Mouse (Mus musculus) brain, embryonic 18.5 days (tissue): Measurements from ENCODE around the gene Nt5c2.

Source experiments
- DNase-seq: peaks from one replicate; pipeline ENCODE4 v3.0.0-alpha.2; 2012; ENCODE audit warnings: low read depth, low spot score

Nt5c2 gene

DNA sequence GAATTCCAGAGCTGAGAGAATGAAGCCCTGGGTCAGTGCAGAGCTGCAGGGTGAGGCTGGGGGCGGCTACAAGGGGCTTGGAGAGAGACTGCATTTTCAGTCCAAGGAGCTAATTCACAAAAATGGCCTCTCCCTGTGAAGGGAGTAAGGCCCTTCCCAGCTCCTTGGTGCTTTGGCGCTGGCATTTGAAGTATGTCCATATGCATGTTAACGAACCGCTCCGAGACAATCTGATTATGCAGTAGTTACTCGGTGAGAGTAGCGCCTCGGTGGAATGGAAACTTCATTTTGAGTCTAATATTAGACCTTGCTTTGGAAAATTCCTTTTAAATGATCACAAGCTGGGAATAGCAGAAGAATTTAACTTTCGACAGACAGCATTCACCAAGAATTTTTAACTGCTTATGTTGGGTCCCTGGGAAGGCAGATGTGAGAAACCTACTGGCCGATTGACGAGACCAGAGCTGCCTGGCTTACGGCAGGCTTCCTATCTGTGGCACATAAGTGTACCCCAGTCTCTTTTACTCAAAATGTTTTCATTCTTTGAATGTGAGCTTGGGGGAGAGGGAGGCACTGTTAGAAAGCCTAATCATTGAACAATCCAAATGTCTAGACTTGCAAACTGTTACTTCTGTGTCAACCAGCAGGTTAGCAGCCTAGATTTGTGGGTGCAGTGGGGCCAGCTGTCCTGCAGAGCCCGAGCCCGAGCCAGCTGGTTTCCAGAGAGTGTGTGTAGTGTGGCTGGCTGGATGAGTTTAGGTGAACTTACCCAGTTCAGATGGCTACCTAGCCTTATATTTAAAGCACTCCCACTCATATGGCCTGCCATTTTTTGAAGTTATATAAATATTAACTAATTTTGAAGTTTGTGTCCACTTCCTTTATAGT is 166.3 kb downstream of the Nt5c2 start:
- no peak for DNase-seq

- no peak for DNase-seq
Measured at GRCm38 (mm10) chr19:46846459-46846858, 168.5 kb downstream of the Nt5c2 start.

DNA sequence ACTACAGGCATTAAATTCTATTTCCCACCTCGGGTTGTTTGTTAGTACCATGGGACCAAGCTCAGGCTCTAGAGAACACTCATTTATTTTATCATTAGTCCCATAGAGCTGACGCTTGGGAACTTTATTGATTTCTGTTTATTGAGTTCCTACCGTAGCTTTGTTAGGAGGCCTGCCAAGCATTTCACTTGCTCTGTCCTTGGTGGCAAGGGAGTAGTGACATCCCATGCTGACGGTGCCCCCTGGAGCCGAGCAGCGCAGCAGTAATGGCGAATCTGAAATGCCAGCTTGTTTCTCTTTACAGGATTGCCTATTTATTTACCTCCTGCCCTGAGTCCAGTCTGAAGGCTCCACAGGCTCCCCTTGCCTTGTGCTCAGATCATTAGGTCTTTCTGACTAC is 168.9 kb downstream of the Nt5c2 start:
- DNase-seq: no peak

GRCm38 (mm10) chr19:46843030-46843429 is 171.9 kb downstream of the Nt5c2 start:
- no peak for DNase-seq

GRCm38 (mm10) chr19:46841016-46841415 is 173.9 kb downstream of the Nt5c2 start:
- no peak for DNase-seq

DNA sequence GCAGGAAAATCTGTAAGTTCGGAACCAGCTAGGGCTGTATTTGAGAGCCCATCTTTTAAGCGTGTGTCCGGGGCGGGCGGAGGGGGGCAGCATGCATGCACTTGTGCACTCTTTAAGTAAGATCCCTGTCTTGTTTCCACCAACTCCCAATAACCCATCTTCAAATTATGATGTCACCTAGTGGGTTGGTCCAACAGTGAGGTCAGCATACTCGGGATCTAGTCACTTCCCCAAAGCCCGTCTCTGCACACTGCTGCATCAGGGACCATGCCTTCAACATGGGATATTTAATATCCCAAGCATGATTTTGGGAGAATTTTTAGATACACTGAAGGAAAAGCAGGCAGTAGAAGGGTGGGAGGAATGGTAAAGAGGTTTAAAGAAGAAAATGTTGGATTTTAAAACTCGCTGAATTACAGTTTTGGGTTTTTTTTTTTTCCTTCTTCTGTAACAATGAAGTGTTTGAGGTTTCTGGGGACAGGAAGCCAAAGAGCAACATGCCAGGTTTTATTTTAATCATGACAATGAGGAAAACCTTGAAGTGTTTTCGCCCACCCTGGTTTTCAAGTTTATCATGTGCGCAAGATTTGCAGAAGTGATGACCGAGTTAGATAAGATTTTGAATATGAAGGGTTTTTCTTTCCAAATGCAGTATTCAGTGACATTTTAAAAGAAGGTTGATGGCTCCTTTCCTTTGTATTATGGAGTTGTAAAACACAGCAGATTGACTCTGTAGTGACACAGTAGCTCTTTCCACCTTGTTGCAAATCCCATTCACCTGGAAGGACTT is 177.5 kb downstream of the Nt5c2 start:
- no peak for DNase-seq

DNA sequence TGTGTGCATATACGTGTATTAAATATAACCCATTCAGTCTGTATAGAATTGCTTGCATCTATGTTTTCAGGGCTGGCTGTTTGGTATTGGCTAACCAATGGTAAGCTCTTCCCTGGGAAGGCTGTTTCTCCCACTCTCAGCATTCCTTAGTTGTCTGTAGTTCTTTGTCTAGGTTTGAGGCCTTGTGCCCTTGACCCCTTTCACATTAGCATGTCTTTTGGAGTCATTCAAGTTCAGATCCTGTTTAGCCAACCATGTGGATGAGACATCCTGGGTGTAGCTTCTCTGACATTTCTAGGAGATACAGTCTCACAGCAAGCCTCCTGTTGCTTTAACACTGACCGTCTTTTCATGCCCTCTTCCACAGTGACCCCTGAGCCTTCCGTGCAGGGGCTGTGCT is 178.9 kb downstream of the Nt5c2 start:
- no peak for DNase-seq

GRCm38 (mm10) chr19:46835339-46835738 is 179.6 kb downstream of the Nt5c2 start:
- DNase-seq: no peak

DNA sequence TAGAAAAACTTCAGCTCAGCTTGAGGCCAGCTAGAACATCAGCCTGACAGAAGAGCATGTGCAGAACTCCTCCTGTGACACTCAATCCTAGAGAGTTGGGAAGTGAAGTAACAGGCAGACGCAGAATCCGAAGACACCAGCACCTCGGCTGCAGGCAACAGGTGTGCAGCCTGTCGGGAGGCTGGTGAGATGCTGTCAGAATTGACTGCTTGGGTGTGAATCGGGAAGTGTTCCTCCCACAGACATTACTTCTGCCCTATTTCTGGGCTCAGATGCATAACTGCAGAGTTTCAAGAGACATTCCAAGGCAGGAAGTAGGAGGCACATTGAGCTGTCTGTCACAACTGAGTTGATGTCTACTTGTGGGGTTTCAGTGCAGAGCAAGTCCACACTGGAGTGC is 180.7 kb downstream of the Nt5c2 start:
- no peak for DNase-seq
